In the genomic region with DNA sequence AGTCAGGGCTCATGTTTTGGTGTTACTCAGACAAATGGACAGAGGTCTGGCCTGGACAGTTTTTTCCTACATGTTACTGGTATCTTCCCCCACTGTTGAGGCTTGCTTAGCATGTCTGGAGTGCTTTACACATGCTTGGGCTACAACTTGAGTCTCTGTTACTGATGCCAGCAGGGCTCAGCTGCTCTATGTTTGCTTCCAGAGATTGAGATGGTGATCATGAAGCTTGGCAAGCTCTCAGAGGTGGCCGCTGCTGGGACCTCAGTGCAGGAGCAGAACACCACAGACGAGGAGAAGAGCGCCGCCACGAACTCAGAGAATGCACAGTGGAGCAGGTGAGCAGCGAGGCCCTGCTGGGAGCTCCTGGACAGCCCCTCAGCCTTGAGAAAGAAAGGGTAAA, we compare ENCODE assay signal across 16 mouse cellular contexts.
"Had no signal": no experiment of that assay in that cellular context is flagged by ENCODE, and none has a peak within 500 bp of the region (broad histone marks: within the 10 kb centered on the region; RNA-seq: fewer than 3 reads in every experiment).

No protein-coding gene starts in this region.

- DNase-seq: liver, postnatal 0 days; lung, adult 2 months; lung, postnatal 14 days; lung, postnatal 36 days; right cerebral cortex, postnatal 14 days; right cerebral cortex, postnatal 4 days; spleen, adult 18-20 months; thymus, adult 18-20 months; thymus, postnatal 14 days; thymus, postnatal 36 days had no signal

- H3K4me3 ChIP-seq: lung, embryonic 15.5 days; megakaryocyte, embryonic 14.5 days; midbrain, embryonic 13.5 days; midbrain, embryonic 15.5 days; neural tube, embryonic 12.5 days had no signal

- H3K27ac ChIP-seq: lung, embryonic 15.5 days; macrophage; midbrain, embryonic 13.5 days; midbrain, embryonic 15.5 days; neural tube, embryonic 12.5 days had no signal
